Mouse (Mus musculus) myocyte (in vitro differentiated cells): ENCODE data around the gene Ncbp2. TPM values are rescaled to one million over a fixed set of nuclear protein-coding genes. Genes with fewer than 3 reads are reported as not detected.
A peak's percentile ranks its signal among the peaks of the same experiment; 100 is the strongest.
"Not testable (repeated sequence)": the region's sequence is repeated elsewhere in the genome, so short reads cannot be mapped to it uniquely, and the experiment has no call there.

Experiments
- H3K27me3 ChIP-seq: one replicate; pipeline ENCODE4 v1.6.1; 2011; ENCODE audit not compliant: control insufficient read depth, insufficient read depth, insufficient read length
- H3K36me3 ChIP-seq: one replicate; pipeline ENCODE4 v1.6.1; 2011; ENCODE audit not compliant: control insufficient read depth, insufficient read depth
- H3K4me2 ChIP-seq: one replicate; pipeline ENCODE4 v1.6.1; 2011; ENCODE audit warnings: low read depth, control low read depth
- H3K4me3 ChIP-seq: one replicate; pipeline ENCODE4 v1.5.1; 2011; ENCODE audit warnings: mild to moderate bottlenecking, control low read depth, moderate library complexity
- H3K79me2 ChIP-seq: one replicate; pipeline ENCODE4 v1.6.1; 2011; ENCODE audit not compliant: control insufficient read depth, insufficient read depth
- H3ac ChIP-seq: one replicate; pipeline ENCODE4 v1.6.1; 2011; ENCODE audit not compliant: control insufficient read depth, insufficient read length
- CEBPB ChIP-seq: IDR thresholded peaks from 2 replicates; pipeline ENCODE4 v1.6.1; 2011; ENCODE audit warnings: mild to moderate bottlenecking, moderate library complexity; ENCODE audit not compliant: poor library complexity, insufficient read depth, severe bottlenecking
- E2F4 ChIP-seq: IDR thresholded peaks from one replicate; pipeline ENCODE4 v1.6.1; 2011; ENCODE audit warnings: mild to moderate bottlenecking, control low read depth, moderate library complexity; ENCODE audit not compliant: insufficient read depth
- MAX ChIP-seq: IDR thresholded peaks from one replicate; pipeline ENCODE4 v1.6.1; 2011; ENCODE audit warnings: low read depth, mild to moderate bottlenecking, control low read depth
- MYOD1 ChIP-seq, 3 experiments: IDR thresholded peaks; one replicate each; pipeline ENCODE4 v1.6.1; 2011; ENCODE audit warnings: control low read depth in 2 of 3, low read depth in 2 of 3, mild to moderate bottlenecking in 2 of 3, moderate library complexity in 1 of 3; ENCODE audit not compliant: insufficient read length in 2 of 3, control insufficient read depth in 1 of 3
- MYOG ChIP-seq, 3 experiments: IDR thresholded peaks; one replicate each; pipeline ENCODE4 v1.6.1; 2011; ENCODE audit warnings: control low read depth in 2 of 3, low read depth in 2 of 3, mild to moderate bottlenecking in 2 of 3; ENCODE audit not compliant: insufficient read length in 2 of 3, control insufficient read depth in 1 of 3, insufficient read depth in 1 of 3
- POLR2A ChIP-seq: IDR thresholded peaks from one replicate; pipeline ENCODE4 v1.6.1; 2011; ENCODE audit warnings: low read depth, mild to moderate bottlenecking, control low read depth, moderate library complexity; ENCODE audit not compliant: insufficient read length
- POLR2AphosphoS2 ChIP-seq: IDR thresholded peaks from one replicate; pipeline ENCODE4 v1.6.1; 2011; ENCODE audit warnings: low read depth, control low read depth; ENCODE audit not compliant: insufficient read length
- REST ChIP-seq: IDR thresholded peaks from one replicate; pipeline ENCODE4 v1.6.1; 2011; ENCODE audit warnings: mild to moderate bottlenecking, control low read depth, moderate library complexity; ENCODE audit not compliant: insufficient read depth, insufficient read length
- SRF ChIP-seq: IDR thresholded peaks from one replicate; pipeline ENCODE4 v1.6.1; 2011; ENCODE audit warnings: low read depth; ENCODE audit not compliant: control insufficient read depth, insufficient read length
- TCF12 ChIP-seq: IDR thresholded peaks from one replicate; pipeline ENCODE4 v1.6.1; 2011; ENCODE audit warnings: mild to moderate bottlenecking, control low read depth; ENCODE audit not compliant: poor library complexity, insufficient read depth, severe bottlenecking
- TCF3 ChIP-seq: IDR thresholded peaks from one replicate; pipeline ENCODE4 v1.6.1; 2011; ENCODE audit warnings: low read depth, control low read depth; ENCODE audit not compliant: insufficient read length
- USF1 ChIP-seq: IDR thresholded peaks from one replicate; pipeline ENCODE4 v1.6.1; 2011; ENCODE audit warnings: low read depth, mild to moderate bottlenecking, control low read depth, moderate library complexity
- polyA plus RNA-seq: library from polyadenylated mRNA; unstranded; fragments of >200 nt; fragmentation: generic; extraction: Trizol; gene quantifications from one replicate; pipeline ENCODE4 v1.2.1, GENCODE M21; 2012; ENCODE audit warnings: missing spikeins

Gene Ncbp2
- polyA plus RNA-seq, 1 experiment = 19.9 TPM

DNA sequence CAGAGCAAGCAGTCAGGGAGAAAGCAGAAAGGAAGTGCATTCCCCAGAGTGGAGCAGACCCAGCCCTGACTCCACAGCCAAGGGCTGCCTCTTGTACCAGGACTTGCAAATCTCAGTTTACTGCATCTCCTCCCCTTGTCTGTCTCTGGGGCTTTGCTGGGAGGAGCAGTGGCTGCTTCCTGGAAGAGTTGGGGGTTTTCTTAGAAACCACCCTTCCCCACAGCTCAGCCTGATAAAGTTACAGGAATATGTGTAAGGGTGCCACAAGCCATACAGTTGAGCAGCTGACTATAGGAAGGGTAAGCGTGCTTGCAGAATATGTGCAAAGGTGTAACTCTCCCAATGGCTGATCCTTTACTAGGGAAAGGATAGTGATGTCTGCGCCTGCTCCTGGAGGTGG is 7.7 kb upstream of the Ncbp2 start:
- Histone ChIP-seq H3K36me3 (no peaks in the 10 kb centered on the region), H3K27me3 (no peaks in the 10 kb centered on the region), H3K4me2 (no peak overlapping the region), H3K4me3 (no peak overlapping the region), H3ac (no peak overlapping the region), H3K79me2 (no peaks in the 10 kb centered on the region)
- TF ChIP-seq POLR2A (no peak), E2F4 (no peak)

DNA sequence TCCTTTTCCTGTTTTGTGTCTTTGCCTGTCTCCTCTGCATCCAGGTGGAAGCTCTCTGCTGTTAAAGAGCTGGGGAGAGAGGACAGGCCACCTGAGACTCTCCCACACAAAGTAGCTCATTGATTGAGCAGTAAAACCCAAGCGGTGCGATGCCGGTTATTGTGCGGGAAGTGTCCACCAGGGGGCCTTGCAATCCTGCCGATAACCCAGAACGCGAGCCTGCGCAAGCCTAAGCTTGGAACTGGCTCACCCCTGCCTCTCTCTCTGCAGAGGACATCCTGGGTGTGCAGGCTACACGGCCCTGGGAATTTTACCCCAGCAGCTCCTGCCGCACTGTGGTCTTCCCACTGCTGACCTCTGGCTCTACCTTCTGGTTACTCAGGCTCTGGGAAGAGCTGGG is 4.3 kb upstream of the Ncbp2 start:
- no peak overlapping the region for H3ac ChIP-seq
- H3K4me2 ChIP-seq = no peak overlapping the region
- TF ChIP-seq TCF3 = no peak
- H3K27me3 ChIP-seq = no peaks in the 10 kb centered on the region
- H3K79me2 ChIP-seq = peaks cover 27% of the 10 kb centered on the region
- H3K4me3 ChIP-seq = no peak overlapping the region
- no peaks in the 10 kb centered on the region for H3K36me3 ChIP-seq

DNA sequence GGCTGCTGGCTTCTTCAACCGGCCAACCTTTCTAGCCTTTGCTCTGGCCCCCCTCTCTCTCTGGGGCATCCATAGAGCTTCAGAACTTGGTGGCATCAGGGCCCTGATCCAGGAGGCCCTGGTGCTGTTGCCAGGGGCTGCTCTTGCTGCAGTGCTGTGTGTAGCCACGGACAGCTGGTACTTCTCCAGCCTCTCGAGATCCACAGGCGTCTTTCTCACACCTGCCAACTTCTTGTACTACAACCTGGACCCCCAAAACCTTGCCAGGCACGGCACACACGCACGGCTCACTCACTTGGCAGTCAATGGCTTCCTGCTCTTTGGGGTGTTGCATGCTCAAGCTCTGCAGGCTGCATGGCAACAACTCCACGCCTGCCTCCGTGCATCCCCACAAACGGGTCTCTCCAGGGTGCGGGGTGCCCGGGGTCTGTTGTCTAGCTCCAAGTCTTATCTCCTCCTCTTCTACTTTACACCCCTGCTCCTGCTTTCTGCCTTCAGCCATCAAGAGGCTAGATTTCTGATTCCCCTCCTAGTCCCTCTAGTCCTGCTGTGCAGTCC is 3.5 kb upstream of the Ncbp2 start:
- no peak overlapping the region for H3K4me3 ChIP-seq
- H3K36me3 ChIP-seq = no peaks in the 10 kb centered on the region
- no peak overlapping the region for H3ac ChIP-seq
- no peaks in the 10 kb centered on the region for H3K27me3 ChIP-seq
- no peak for TF ChIP-seq E2F4
- TF ChIP-seq MYOG (IDR thresholded peaks at IDR 0.05; ENCODE audit: control insufficient read depth in 1 of 3, insufficient read depth in 1 of 3, insufficient read length in 2 of 3, low read depth in 2 of 3) = no peak
- no peak for TF ChIP-seq TCF3
- TF ChIP-seq REST = no peak
- no peak for TF ChIP-seq SRF
- TF ChIP-seq USF1 = no peak
- no peak for TF ChIP-seq MAX
- no peak for TF ChIP-seq POLR2A
- TF ChIP-seq CEBPB = no peak
- TF ChIP-seq TCF12 = no peak
- no peak for TF ChIP-seq MYOD1 (IDR thresholded peaks at IDR 0.05; ENCODE audit: control insufficient read depth in 1 of 3, insufficient read length in 2 of 3, low read depth in 2 of 3)
- TF ChIP-seq POLR2AphosphoS2 = no peak
- peaks cover 35% of the 10 kb centered on the region for H3K79me2 ChIP-seq
- H3K4me2 ChIP-seq = no peak overlapping the region

DNA sequence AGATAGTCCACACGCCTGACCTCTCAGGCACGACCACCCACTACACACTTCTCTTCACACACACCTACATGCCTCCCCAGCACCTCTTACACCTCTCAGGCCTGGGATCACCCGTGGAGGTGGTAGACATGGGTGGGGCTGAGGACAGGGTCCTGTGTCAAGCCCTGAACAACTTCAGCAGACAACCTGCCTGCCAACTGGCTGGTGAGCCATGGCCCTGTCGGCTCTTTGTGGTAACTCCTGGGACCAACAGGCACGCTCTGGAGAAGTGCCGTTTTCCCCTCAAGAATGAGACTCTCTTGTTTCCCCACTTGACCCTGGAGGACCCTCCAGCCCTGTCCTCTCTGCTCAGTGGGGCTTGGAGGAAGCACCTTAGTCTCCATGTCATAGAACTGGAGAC is 2.9 kb upstream of the Ncbp2 start:
- H3K4me2 ChIP-seq = no peak overlapping the region
- H3ac ChIP-seq = no peak overlapping the region
- H3K4me3 ChIP-seq = no peak overlapping the region
- H3K79me2 ChIP-seq = peaks cover 40% of the 10 kb centered on the region
- TF ChIP-seq MAX (no peak), TCF12 (no peak), REST (no peak), CEBPB (no peak), MYOD1 (IDR thresholded peaks at IDR 0.05; ENCODE audit: control insufficient read depth in 1 of 3, insufficient read length in 2 of 3, low read depth in 2 of 3) (no peak), POLR2AphosphoS2 (no peak), POLR2A (no peak), USF1 (no peak), MYOG (IDR thresholded peaks at IDR 0.05; ENCODE audit: control insufficient read depth in 1 of 3, insufficient read depth in 1 of 3, insufficient read length in 2 of 3, low read depth in 2 of 3) (no peak), SRF (no peak), TCF3 (no peak), E2F4 (no peak)
- H3K36me3 ChIP-seq = no peaks in the 10 kb centered on the region
- H3K27me3 ChIP-seq = no peaks in the 10 kb centered on the region

DNA sequence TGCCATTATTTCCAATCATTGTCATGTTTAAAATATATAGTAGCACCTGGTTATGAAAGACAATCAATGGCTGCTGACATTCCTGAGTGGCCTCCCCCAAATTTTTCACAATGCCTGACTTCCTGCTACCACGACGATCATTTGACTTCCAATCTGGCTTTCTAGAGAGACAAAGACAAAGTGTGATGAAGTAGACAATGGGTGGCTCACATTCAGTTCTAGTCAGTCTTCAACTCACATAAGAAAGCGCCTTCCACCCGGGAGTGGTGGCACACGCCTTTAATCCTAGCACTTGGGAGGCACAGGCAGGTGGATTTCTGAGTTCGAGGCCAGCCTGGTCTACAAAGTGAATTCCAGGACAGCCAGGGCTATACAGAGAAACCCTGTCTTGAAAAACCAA is 2.3 kb upstream of the Ncbp2 start:
- H3K79me2 ChIP-seq = peaks cover 47% of the 10 kb centered on the region
- H3K27me3 ChIP-seq, H3ac ChIP-seq, H3K4me3 ChIP-seq, H3K4me2 ChIP-seq, H3K36me3 ChIP-seq: not testable (repeated sequence)

DNA sequence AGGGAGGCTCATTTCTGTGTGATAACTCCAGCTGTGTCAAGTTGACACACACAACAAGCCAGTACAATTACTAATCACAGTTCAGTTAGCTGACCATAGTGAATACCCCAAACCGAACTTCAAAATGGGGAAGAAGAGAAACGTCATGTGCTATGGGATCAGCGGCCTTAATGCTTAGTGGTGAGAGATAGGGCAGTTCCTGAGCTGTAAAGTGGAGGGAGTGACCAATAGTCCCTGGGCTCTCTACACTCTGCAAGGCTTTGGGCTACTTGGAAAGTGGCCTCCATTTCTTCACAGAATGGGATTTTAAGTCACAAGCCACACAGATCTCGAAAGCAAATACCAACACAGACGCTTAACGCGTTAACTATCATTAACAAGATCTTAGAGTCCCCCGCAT is 980 bp upstream of the Ncbp2 start:
- peak overlapping the region; percentile 75 for H3ac ChIP-seq
- peaks cover 57% of the 10 kb centered on the region for H3K79me2 ChIP-seq
- H3K4me2 ChIP-seq = peak overlapping the region; percentile 100
- H3K27me3 ChIP-seq = no peaks in the 10 kb centered on the region
- peak overlapping the region; percentile 95 for H3K4me3 ChIP-seq
- H3K36me3 ChIP-seq = no peaks in the 10 kb centered on the region
- TF ChIP-seq TCF12 (no peak), POLR2A (no peak), POLR2AphosphoS2 (no peak), CEBPB (no peak)
